Mouse (Mus musculus) retina, embryonic 14.5 days (tissue): ENCODE measurements around the gene Ndufa10.

Source experiments
- DNase-seq: peaks from one replicate; pipeline ENCODE4 v3.0.0-alpha.2; 2015; ENCODE audit warnings: low spot score

Gene Ndufa10

GRCm38 (mm10) chr1:92431420-92431819 is 42.2 kb downstream of the Ndufa10 start:
- no peak for DNase-seq

DNA sequence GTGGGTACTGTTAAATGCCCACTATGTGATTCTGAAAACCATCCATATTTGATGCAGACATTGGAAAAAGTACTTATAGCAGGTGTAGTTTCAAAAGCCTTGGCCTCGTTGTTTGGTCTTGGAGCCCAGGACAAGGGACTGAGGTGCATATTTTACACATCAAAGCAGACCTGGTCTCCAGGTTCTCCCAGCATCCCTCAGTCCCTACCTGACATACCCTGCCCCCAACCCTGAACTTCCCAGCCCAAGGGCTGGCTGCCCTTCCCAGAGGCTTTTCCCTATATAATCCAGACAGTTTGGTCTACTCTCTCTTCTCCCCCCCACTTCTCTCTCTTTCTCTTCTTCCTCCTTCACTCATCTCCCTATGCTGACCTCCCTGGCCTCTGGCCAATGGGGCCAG is 42.7 kb downstream of the Ndufa10 start:
- no peak for DNase-seq

- DNase-seq: no peak
These were observed 48.9 kb downstream of the Ndufa10 start for GRCm38 (mm10) chr1:92424714-92425113.

- no peak for DNase-seq
These were observed 68.5 kb downstream of the Ndufa10 start for GRCm38 (mm10) chr1:92405131-92405530.

- no peak for DNase-seq
These were observed 73.1 kb downstream of the Ndufa10 start for GRCm38 (mm10) chr1:92400556-92400955.

- no peak for DNase-seq
These were observed 75.1 kb downstream of the Ndufa10 start for GRCm38 (mm10) chr1:92398601-92399000.

DNA sequence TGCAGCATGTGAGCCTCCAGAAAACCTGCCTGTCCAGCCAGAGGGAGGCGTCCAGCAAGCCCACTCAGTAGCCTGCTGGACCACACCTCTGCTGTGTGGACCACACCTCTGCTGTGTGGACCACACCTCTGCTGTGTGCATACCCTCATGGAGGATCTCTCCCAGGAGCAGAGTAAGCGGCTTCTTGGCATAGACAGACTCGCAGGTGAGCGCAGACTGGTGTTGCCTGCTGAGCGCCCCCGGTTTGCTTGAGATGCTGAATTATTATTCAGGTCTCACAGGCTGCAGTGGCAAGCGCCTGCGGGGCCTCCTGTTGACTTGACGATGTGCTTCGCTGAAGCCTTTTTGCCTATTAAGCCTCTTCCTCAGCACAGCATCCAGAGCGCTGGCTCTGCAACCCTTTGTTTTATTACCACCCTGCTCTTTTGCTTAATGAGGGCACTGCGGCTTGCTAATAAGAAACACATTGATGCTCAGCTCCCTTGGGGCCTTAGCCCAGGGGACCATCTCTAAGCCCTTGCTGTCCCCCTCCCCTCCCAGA is 76.1 kb downstream of the Ndufa10 start:
- peak; percentile 65 for DNase-seq

- DNase-seq: no peak
These were observed 79.4 kb downstream of the Ndufa10 start for GRCm38 (mm10) chr1:92394279-92394678.

- no peak for DNase-seq
These were observed 80.5 kb downstream of the Ndufa10 start for GRCm38 (mm10) chr1:92393166-92393565.
